In genomic region chr5:81188871-81189485, GRCm38 (mm10) we compare ENCODE assay signal across 13 mouse cellular contexts.
DNase-seq lines count a peak whose midpoint lies in the region; ATAC-seq and TF ChIP-seq lines count a peak whose summit lies in the region.
"Had no signal": no experiment of that assay in that cellular context is flagged by ENCODE, and none has a peak within 500 bp of the region (broad histone marks: within the 10 kb centered on the region; RNA-seq: fewer than 3 reads in every experiment).

No protein-coding gene starts in this region.

- 23% methylated on average over 4 of the region's 4 CpGs for WGBS in kidney, postnatal 0 days
- WGBS in neural tube, embryonic 15.5 days, result 57% methylated on average over 4 of the region's 4 CpGs

- H3K36me3 ChIP-seq in kidney, postnatal 0 days (ENCODE audit: insufficient read depth, low read length), result no peaks in the 10 kb centered on the region
- no peaks in the 10 kb centered on the region for H3K36me3 ChIP-seq in neural tube, embryonic 15.5 days
- H3K36me3 ChIP-seq: intestine, embryonic 15.5 days had no signal

- H3K27ac ChIP-seq in kidney, postnatal 0 days, result no peak overlapping the region
- H3K27ac ChIP-seq in neural tube, embryonic 15.5 days (replicated peaks), result 0 out of 2 replicates have a peak overlapping the region, but pooled peaks have one; percentile 13
- H3K27ac ChIP-seq: intestine, embryonic 15.5 days; liver, embryonic 14.5 days had no signal

- ATAC-seq in kidney, postnatal 0 days (replicated peaks; ENCODE audit: low FRiP score, low read depth), result no peak
- no peak for ATAC-seq in neural tube, embryonic 15.5 days (ENCODE audit: low FRiP score)
- ATAC-seq in activated CD4-positive, CD25-positive, alpha-beta regulatory T cell, adult 4 months, result no peak
- ATAC-seq: intestine, embryonic 15.5 days had no signal

- no peak for TF ChIP-seq CTCF in kidney, postnatal 0 days (IDR thresholded peaks at IDR 0.05; ENCODE audit: low read depth)

- H3K4me1 ChIP-seq in kidney, postnatal 0 days (replicated peaks; ENCODE audit: insufficient read depth, low read length), result 0 out of 2 replicates have a peak, but pooled peaks cover 3% of the 10 kb centered on the region
- peaks cover 7% of the 10 kb centered on the region; the same call in 1 of the 2 replicates for H3K4me1 ChIP-seq in neural tube, embryonic 15.5 days
- H3K4me1 ChIP-seq: intestine, embryonic 15.5 days had no signal

- H3K27me3 ChIP-seq in kidney, postnatal 0 days (ENCODE audit: insufficient read depth, low read length), result no peaks in the 10 kb centered on the region
- H3K27me3 ChIP-seq in neural tube, embryonic 15.5 days (replicated peaks), result no peaks in the 10 kb centered on the region
- H3K27me3 ChIP-seq: intestine, embryonic 15.5 days had no signal

- peak; percentile 20 for DNase-seq in embryo, embryonic 11 days
- DNase-seq in embryo, embryonic 10 days (ENCODE audit: low spot score), result no peak
- DNase-seq in kidney, postnatal 0 days (ENCODE audit: low spot score), result peak; percentile 64
- no peak for DNase-seq in kidney, adult 8-10 months
- no peak for DNase-seq in neural tube, embryonic 10.5 days (ENCODE audit: extremely low spot score, low spot score)
- DNase-seq in mesoderm, embryonic 11.5 days (ENCODE audit: low read depth, low spot score), result peak; percentile 6
- DNase-seq: adrenal gland, adult 8-10 months; cerebellum, adult 18-20 months; thymus, adult 18-20 months had no signal

- no peak overlapping the region for H3K4me3 ChIP-seq in kidney, postnatal 0 days (replicated peaks; ENCODE audit: low read depth, low read length)
- H3K4me3 ChIP-seq in neural tube, embryonic 15.5 days (replicated peaks), result no peak overlapping the region
- H3K4me3 ChIP-seq: intestine, embryonic 15.5 days had no signal

- H3K4me2 ChIP-seq in kidney, postnatal 0 days (ENCODE audit: low read length), result no peak overlapping the region
- no peak overlapping the region for H3K4me2 ChIP-seq in neural tube, embryonic 15.5 days
- H3K4me2 ChIP-seq: intestine, embryonic 15.5 days had no signal

- H3K9me3 ChIP-seq in kidney, postnatal 0 days (replicated peaks; ENCODE audit: low read length), result no peaks in the 10 kb centered on the region
- no peaks in the 10 kb centered on the region for H3K9me3 ChIP-seq in neural tube, embryonic 15.5 days (replicated peaks)
- H3K9me3 ChIP-seq: intestine, embryonic 15.5 days had no signal

- no peak overlapping the region for H3K9ac ChIP-seq in kidney, postnatal 0 days (ENCODE audit: low read depth, low read length)
- H3K9ac ChIP-seq in neural tube, embryonic 15.5 days (replicated peaks), result no peak overlapping the region
- H3K9ac ChIP-seq: intestine, embryonic 15.5 days; liver, embryonic 14.5 days had no signal

Comparison
In these comparisons a context has a peak if more than half of its experiments do, and no peak if none do; other contexts are left out.
1. DNase-seq: peak in embryo, embryonic 11 days (single experiment), kidney, postnatal 0 days (single experiment) and mesoderm, embryonic 11.5 days (single experiment); none in embryo, embryonic 10 days (single experiment), kidney, adult 8-10 months (0 of 2) and neural tube, embryonic 10.5 days (single experiment).